Mouse (Mus musculus) embryo, embryonic 11.5 days (tissue): ENCODE measurements around the gene Map2k1.
A peak's percentile ranks its signal among the peaks of the same experiment; 100 is the strongest.
"Not testable (repeated sequence)": the region's sequence is repeated elsewhere in the genome, so short reads cannot be mapped to it uniquely, and the experiment has no call there.

ENCODE experiments used
- DNase-seq: peaks from one replicate; pipeline ENCODE4 v3.0.0-alpha.2; 2012; ENCODE audit warnings: low read depth, low spot score

The Map2k1 gene

GRCm38 (mm10) chr9:64253021-64253904, at the start of gene Map2k1:
Gene Map2k1 (minus strand): TSS chr9:64253631.
- DNase-seq = peak; percentile 99

GRCm38 (mm10) chr9:64303086-64303485, 49.7 kb upstream of the Map2k1 start:
- DNase-seq = not testable (repeated sequence)

- DNase-seq = no peak
Measured at GRCm38 (mm10) chr9:64282404-64282987, 29.1 kb upstream of the Map2k1 start.

- no peak for DNase-seq
Measured at GRCm38 (mm10) chr9:64281781-64282178, 28.3 kb upstream of the Map2k1 start.

GRCm38 (mm10) chr9:64281105-64281780, 27.8 kb upstream of the Map2k1 start, which contains the start of gene Tipin:
Gene Tipin (plus strand): TSS chr9:64281581.
- peak; percentile 93 for DNase-seq

- DNase-seq = no peak
Measured at GRCm38 (mm10) chr9:64278665-64279310, 25.4 kb upstream of the Map2k1 start.

- peak; percentile 57 for DNase-seq
Measured at GRCm38 (mm10) chr9:64277706-64278105, 24.3 kb upstream of the Map2k1 start.

GRCm38 (mm10) chr9:64274919-64275318, 21.5 kb upstream of the Map2k1 start:
- no peak for DNase-seq

- no peak for DNase-seq
Measured at GRCm38 (mm10) chr9:64274291-64274690, 20.9 kb upstream of the Map2k1 start.

- DNase-seq = no peak
Measured at GRCm38 (mm10) chr9:64273757-64274156, 20.3 kb upstream of the Map2k1 start.

- DNase-seq = peak; percentile 13
Measured at GRCm38 (mm10) chr9:64272611-64273010, 19.2 kb upstream of the Map2k1 start.

GRCm38 (mm10) chr9:64271249-64271648, 17.8 kb upstream of the Map2k1 start:
- no peak for DNase-seq

- DNase-seq = not testable (repeated sequence)
Measured at GRCm38 (mm10) chr9:64268836-64269235, 15.4 kb upstream of the Map2k1 start.

GRCm38 (mm10) chr9:64268196-64268595, 14.8 kb upstream of the Map2k1 start:
- DNase-seq = no peak

GRCm38 (mm10) chr9:64267231-64267630, 13.8 kb upstream of the Map2k1 start:
- DNase-seq = no peak

GRCm38 (mm10) chr9:64264813-64265212, 11.4 kb upstream of the Map2k1 start:
- DNase-seq = no peak

GRCm38 (mm10) chr9:64261023-64261422, 7.6 kb upstream of the Map2k1 start:
- DNase-seq = no peak

GRCm38 (mm10) chr9:64259906-64260305, 6.5 kb upstream of the Map2k1 start:
- DNase-seq = no peak

- no peak for DNase-seq
Measured at GRCm38 (mm10) chr9:64256204-64256603, 2.8 kb upstream of the Map2k1 start.

GRCm38 (mm10) chr9:64255422-64255821, 2.0 kb upstream of the Map2k1 start:
- DNase-seq = no peak

- no peak for DNase-seq
Measured at GRCm38 (mm10) chr9:64252591-64253020, 825 bp downstream of the Map2k1 start.
